Mouse (Mus musculus): Measurements from ENCODE around the gene Slc12a7.

The Slc12a7 gene

DNA sequence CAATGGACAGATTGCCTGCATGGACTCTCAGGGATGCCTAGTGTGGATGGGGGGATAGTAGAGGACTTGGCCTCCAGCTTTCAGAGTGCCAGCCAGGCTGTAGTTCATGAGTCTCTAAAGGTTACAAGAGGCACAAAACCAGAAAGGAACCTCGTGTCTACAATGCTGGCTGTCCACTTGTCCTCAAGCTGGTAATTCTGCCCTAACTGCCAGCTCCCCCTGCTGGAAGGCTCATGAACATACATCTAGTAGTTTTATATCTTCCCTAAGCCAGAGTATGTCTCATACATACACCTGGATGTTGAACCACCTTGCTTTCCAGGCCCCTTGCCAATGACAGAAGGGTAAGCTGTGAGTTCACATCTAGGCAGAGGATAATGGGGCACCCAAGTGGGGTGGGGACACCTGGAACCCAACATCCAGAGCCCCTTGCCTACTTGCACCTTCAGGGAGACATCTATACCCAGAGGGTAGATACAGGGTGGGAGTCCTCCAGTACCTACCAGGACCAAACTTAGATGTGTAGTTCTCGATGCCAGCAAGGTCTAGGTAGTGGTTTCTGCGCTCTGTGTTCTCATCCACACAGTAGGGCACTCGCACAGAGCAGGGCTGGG, 89.4 kb downstream of the Slc12a7 start:
- WGBS = 70% methylated on average over 4 of the region's 4 CpGs

DNA sequence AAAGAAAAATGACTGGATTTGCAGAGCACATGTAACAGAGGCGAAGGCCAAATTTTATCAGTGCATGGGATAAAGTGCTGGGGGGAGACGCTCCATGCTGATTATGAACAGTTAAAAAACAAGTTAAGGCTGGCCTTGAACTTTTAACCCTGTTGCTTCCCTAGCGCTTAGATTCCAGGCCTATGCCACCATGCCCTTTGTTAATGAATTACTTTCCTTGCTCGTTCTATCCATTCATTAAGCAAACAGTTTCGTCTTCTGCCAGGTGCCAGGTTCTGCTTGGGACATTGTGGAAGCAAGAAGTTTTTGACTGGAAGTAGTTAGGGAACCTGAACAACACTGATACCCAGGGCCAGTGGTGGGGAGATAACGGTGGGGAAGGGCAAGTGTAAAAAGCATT, 90.8 kb downstream of the Slc12a7 start:
- 91% methylated on average over 6 of the region's 6 CpGs for WGBS

DNA sequence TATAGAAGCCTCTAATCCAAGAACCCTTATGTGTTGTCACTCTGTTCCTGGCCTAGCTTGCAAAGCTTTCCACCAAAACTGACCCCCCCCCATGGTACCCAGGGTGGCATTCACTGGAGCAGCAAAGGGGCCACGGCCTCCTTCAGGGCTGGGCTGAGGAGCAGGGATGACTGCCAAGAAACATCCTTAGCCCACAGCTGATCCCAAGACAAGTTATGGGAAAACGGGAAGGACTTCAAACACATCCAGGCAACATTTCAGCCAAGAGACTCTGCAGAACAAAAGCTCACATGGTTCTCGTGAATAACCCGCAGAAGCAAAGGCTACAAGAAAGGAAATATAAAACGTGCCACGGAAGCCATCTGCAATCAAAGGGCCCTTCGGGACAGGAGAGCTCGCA, 94.3 kb downstream of the Slc12a7 start:
- 56% methylated on average over 8 of the region's 8 CpGs for WGBS

DNA sequence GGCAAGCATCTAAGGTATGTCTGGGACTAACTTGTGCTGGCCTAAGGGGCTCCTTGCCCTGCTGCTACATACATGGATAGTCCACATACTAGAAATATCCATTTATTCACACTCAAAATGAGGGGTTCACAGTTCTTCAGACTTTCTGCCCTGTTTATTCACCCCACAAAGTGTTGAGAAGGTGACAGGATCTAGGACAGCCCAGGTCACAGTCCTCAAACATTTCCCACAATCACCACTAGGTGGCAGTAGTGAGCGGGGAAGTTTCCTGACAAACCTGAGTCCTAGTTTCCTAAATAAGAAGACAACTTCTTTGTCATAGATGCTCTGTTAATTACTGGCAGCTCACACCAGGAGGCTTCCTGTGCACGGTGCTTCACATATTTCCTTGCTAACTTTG, 98.6 kb downstream of the Slc12a7 start:
- 6% methylated on average over 2 of the region's 2 CpGs for WGBS

DNA sequence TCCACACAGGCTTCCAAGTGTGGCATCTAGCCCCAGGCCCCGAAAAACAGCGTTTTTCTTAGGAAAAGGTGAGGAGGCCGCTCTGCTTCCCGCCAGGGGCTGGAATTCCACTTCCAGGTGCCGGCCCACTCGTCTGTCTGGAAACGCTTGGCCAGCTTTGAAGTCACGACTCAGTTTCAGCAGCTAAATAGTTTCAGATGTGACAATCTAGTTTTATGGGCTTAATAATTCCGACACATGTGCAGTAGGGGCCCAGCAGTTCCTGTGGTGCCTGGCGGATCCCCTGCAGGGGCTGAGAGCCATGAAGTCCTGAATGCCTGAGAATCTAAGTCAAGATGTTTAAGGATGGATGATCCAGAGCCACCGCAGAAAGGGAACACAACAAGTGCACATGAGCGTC, 100.9 kb downstream of the Slc12a7 start:
- WGBS = 86% methylated on average over 12 of the region's 12 CpGs

DNA sequence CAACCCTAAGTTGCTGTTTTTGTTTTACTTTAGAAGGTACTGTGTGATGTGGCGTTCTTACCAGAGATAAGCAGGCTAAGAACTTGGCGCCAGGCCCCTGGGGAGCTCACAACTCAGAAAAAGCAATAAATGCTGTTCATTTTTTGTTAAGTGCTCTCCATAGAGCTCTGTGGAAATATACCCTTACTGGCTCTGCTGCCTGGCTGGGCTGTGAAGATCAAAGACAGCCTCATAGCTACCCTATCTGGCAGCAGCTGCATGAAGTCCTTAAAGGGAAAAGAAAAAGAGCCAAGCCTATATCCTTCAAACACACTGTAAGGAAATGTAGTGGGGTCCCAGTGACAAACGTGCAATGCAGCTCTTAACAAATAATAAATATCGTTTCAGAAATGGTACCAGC, 102.9 kb downstream of the Slc12a7 start:
- WGBS = 62% methylated on average over 4 of the region's 4 CpGs

DNA sequence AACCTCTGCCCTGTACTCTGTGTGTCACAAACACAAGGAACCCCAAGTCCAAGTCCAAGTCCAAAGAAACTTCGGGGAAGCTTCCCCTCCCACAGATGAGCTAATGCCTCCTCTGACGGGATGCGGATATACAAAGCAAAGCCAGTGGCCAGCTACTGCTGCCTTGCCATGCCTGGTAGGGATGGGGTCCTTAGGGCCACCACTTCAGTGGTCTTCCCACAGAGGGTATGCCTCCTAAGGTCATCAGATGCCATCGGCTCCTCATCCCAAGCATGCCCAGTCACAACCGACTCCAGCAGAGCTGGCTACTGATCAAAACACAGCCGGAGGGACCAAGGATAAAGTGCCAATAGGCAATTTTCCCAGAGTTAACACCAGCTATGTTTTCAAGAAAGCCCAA, 103.6 kb downstream of the Slc12a7 start:
- 62% methylated on average over 6 of the region's 6 CpGs for WGBS

DNA sequence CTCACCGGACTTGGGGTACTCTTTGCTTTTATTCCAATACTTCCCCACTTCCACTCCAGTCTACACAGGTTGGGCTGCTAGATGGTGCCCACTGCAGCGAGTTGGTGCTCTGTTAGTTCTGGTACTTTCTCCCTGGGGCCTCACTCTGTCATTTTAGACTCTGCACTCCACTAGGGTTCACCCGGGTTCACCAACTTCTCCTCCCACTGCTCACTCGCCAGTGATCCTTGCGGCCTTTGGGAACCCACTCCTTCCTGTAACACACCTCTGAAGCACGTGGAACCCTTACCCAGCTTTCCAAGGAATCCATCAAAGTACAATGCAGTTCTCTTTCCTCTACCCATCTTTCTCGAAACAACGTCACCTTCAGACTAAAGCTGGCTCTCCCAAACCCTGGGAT, 104.8 kb downstream of the Slc12a7 start:
- WGBS = 90% methylated on average over 8 of the region's 8 CpGs

DNA sequence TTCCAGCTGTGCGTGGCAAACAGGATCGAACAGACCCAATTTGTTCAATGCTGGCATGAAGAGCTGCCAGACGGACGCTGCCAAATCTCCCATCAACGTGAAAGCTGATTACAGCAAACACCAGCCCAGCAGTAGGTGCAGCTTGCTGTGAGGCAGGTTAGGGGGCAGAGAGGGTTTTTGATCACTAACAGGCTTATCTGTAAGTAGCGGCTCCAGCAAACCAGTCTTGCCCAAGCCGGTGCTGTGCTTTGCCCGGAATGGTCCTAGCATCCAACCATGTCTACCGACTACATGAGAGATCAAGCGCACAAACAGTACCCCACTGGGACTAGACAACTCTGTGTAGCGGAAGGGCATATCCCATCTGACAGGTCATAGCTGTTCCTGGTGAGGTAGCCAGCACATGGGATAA, 106.2 kb downstream of the Slc12a7 start:
- 66% methylated on average over 11 of the region's 11 CpGs for WGBS

DNA sequence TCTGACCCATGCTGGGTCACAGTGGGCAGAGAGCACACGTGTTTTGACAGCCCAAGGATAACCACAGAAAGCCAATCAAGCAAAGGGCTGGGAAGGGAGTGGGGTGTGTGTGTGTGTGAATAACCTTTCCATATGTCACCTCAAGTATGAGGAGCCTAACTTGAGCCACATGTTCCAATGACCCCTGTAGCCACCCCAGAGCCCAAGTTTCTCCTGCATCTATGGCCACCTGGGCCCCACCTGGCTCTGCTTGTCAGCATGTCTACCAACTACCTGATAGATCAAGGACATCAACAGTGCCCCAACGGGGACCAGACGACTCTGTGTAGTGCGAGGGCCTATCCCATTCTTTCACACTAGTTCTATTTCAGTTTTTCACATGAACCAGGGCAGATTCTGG, 106.8 kb downstream of the Slc12a7 start:
- 94% methylated on average over 4 of the region's 4 CpGs for whole genome bisulfite sequencing

DNA sequence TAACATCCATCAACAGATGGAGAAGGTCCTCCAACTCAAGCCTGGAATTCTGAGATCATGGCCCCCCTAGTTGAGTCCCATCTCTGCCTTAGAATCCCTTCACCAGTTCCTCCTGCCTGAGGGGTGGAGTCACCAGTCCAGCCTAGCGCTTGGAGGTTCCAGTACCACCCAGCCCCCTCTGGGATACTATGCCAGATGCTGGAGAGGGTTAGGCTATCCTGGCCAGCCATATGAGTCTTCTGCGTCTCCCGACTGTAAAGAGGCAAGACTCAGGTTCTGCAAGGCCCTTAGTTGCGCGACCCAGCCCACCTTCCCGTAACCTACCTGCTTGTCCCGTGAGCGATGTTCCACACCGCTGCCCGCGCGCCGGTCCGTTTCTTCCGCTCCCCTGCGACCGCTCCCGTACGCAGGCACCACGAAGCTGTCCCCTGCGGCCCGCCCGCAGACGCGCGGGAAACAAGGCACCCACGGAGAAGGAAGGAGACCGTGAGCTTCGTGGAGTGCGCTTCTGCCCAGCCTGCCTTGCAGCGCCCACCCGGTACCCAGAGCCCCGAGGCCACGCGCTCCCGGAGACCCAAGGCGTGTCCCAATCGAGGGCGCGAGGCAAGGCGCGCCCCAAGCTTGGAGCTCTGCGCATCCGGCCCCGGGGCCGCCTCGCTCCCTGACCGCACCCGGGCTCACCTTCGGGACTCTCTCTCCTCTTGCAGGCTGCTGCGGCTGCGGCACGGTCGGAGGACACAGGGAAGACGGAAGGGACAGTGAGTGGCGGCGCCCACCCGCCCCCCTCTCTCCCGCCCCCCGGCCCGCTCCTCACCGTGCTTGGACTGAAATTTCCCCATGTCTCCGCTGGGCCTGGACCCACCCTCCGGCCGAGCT, 113.9 kb downstream of the Slc12a7 start:
- 3% methylated on average over 62 of the region's 65 CpGs for WGBS

DNA sequence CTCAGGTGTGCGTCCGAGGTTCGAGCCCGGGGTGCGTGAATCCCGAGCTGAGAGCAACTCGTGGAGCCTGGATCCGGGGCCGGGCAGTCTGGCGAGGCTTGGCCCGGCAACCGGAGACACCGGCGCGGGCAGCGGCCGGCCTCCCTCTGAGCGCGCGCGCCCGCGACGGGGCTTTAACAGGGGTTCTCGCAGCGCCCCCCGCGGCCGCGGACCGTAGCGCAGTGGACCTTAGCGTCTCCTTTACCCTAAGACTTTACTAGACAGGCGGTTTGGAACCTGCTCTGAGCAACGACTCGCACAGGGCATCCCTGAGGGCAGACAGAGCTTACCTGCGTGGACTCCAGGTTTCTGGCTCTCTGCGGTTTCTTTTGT, 114.6 kb downstream of the Slc12a7 start, which contains the start of gene Nkd2:
Gene Nkd2, minus strand, starts transcription at position 167 of the 372 bp plus-strand sequence.
- WGBS = 1% methylated on average over 38 of the region's 38 CpGs
